ENCODE assay signal across 8 mouse cellular contexts in the genomic region with DNA sequence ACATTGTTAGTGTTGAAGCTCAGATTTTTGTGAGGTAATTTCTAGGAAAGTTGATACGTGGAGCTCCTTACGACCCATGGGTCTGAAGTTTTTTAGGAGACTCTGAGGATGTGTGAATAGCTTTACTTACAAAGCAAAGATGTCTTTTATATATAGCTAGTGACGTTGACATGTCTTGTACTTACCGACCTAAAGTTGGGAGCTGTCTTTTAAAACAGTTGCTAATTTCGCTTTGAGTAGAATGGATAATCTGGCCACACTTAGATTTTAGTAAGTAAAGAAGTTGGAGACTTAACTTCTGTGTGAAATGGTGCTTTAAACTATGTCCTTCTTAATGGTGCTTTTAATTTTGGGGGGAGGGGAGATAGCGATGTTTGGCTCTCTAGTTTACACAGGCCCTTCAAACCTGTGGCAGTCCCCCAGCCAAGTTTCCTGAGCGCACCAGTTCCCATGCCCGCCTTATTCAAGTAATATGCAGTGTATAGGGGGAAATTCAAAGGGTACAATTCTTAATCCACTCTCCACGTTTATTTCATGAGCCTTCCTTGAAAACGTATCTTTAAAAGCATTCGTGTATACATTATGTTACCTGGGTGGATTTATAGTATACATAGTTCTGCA. TPM values are rescaled to one million over a fixed set of nuclear protein-coding genes. Genes with fewer than 3 reads are reported as not detected.
DNase-seq lines count a peak whose midpoint lies in the region; ATAC-seq and TF ChIP-seq lines count a peak whose summit lies in the region.

No protein-coding gene starts in this region.

- H3K9ac ChIP-seq in liver, embryonic 12.5 days, result peak overlapping the region; percentile 90

- H3K27ac ChIP-seq in testis, adult 2 months (ENCODE audit: control insufficient read depth, insufficient read depth, low read depth, low read length), result no peak overlapping the region
- peak overlapping the region; percentile 84; the same call in 1 of the 2 replicates for H3K27ac ChIP-seq in liver, embryonic 12.5 days

- WGBS in liver, embryonic 12.5 days (ENCODE audit: insufficient replicate concordance), result 10% methylated on average over 11 of the region's 11 CpGs

- TF ChIP-seq CTCF in testis, adult 2 months (IDR thresholded peaks at IDR 0.05; ENCODE audit: control insufficient read depth, insufficient read depth, insufficient replicate concordance, low read depth, low read length), result no peak

- no peak for TF ChIP-seq POLR2A in testis, adult 2 months (IDR thresholded peaks at IDR 0.05; ENCODE audit: control insufficient read depth, low read depth, low read length)

- peaks cover 2% of the 10 kb centered on the region; the same call in 1 of the 2 replicates for H3K4me1 ChIP-seq in testis, adult 2 months (ENCODE audit: control insufficient read depth, insufficient read depth, low read length)
- peaks cover 33% of the 10 kb centered on the region for H3K4me1 ChIP-seq in liver, embryonic 12.5 days

- no peak for ATAC-seq in liver, embryonic 12.5 days
- no peak for ATAC-seq in activated CD4-positive, CD25-positive, alpha-beta regulatory T cell, adult 4 months
- ATAC-seq in cerebellum, adult (ENCODE audit: insufficient number of reproducible peaks, low FRiP score, low TSS enrichment), result no peak

- peak; percentile 39 for DNase-seq in embryo, embryonic 10.5 days (ENCODE audit: low spot score)
- no peak for DNase-seq in embryo, embryonic 10 days (ENCODE audit: low spot score)
- no peak for DNase-seq in testis, postnatal 10 days (ENCODE audit: low spot score)
- no peak for DNase-seq in right cerebral cortex, postnatal 10 days (ENCODE audit: low spot score in 2 of 2)

- H3K27me3 ChIP-seq in testis, adult 2 months (ENCODE audit: control insufficient read depth, insufficient read depth, low read length), result no peaks in the 10 kb centered on the region
- no peaks in the 10 kb centered on the region for H3K27me3 ChIP-seq in liver, embryonic 12.5 days (replicated peaks)

- peak overlapping the region; percentile 96 for H3K4me2 ChIP-seq in liver, embryonic 12.5 days

- no peaks in the 10 kb centered on the region for H3K9me3 ChIP-seq in liver, embryonic 12.5 days (replicated peaks)

- H3K4me3 ChIP-seq in testis, adult 2 months (ENCODE audit: control insufficient read depth, low read depth, low read length), result peak overlapping the region; percentile 51
- peak overlapping the region; percentile 89 for H3K4me3 ChIP-seq in liver, embryonic 12.5 days

- no peaks in the 10 kb centered on the region for H3K36me3 ChIP-seq in testis, adult 2 months (ENCODE audit: control insufficient read depth, insufficient read depth, low read length)
- H3K36me3 ChIP-seq in liver, embryonic 12.5 days, result peaks cover 23% of the 10 kb centered on the region

RNA-seq across cellular contexts. Expression of gene Ipo5, which starts 1.2 kb away (rescaled TPM):
- 333 and 360 TPM in 2 replicates for polyA plus RNA-seq in testis, adult 2 months (2012; rRNA removed)
- polyA plus RNA-seq in liver, embryonic 12.5 days (2016; fragmentation: Nextera tagmentation; extraction: Ambion mirVana), result 83.2 and 87.3 TPM in 2 replicates
- 10 to 100 TPM; 43.4 to 46.7 TPM for polyA plus RNA-seq in activated CD4-positive, CD25-positive, alpha-beta regulatory T cell, adult 4 months (2017; shearing (Covaris generic))
